Comparison of ENCODE assay signal across 8 mouse cellular contexts in genomic region chr12:17692356-17692755, GRCm38 (mm10). TPM values are rescaled to one million over a fixed set of nuclear protein-coding genes. Genes with fewer than 3 reads are reported as not detected.
DNase-seq lines count a peak whose midpoint lies in the region; ATAC-seq and TF ChIP-seq lines count a peak whose summit lies in the region.

No protein-coding gene starts in this region.

- intact Hi-C loops in heart, postnatal 14 days (cut with DNase I) = loop anchor here (5.0 kb wide), 5 partner anchors 35 to 135 kb away; no protein-coding TSS in a partner anchor

- H3K27me3 ChIP-seq in heart, embryonic 11.5 days (ENCODE audit: control insufficient read depth, insufficient read depth, low read length) = no peaks in the 10 kb centered on the region
- H3K27me3 ChIP-seq in heart, embryonic 16.5 days (ENCODE audit: control insufficient read depth, insufficient read depth, low read length) = no peaks in the 10 kb centered on the region
- H3K27me3 ChIP-seq in midbrain, embryonic 10.5 days (ENCODE audit: low read depth, poor library complexity, severe bottlenecking) = no peaks in the 10 kb centered on the region

- H3K9me3 ChIP-seq in heart, embryonic 11.5 days (replicated peaks; ENCODE audit: control insufficient read depth, low read length) = no peaks in the 10 kb centered on the region
- H3K9me3 ChIP-seq in heart, embryonic 16.5 days (replicated peaks; ENCODE audit: control insufficient read depth, low read length) = no peaks in the 10 kb centered on the region
- no peaks in the 10 kb centered on the region for H3K9me3 ChIP-seq in midbrain, embryonic 10.5 days (replicated peaks)

- ATAC-seq in heart, embryonic 11.5 days (replicated peaks; ENCODE audit: insufficient number of reproducible peaks, low FRiP score, low TSS enrichment) = no peak
- no peak for ATAC-seq in heart, embryonic 16.5 days (replicated peaks; ENCODE audit: extremely low read depth, insufficient read depth, low FRiP score)

- H3K9ac ChIP-seq in heart, embryonic 11.5 days (ENCODE audit: low read depth, low read length) = no peak overlapping the region
- peak overlapping the region; percentile 83 for H3K9ac ChIP-seq in heart, embryonic 16.5 days (ENCODE audit: low read length)

- peak overlapping the region; percentile 60 for H3K4me3 ChIP-seq in heart, embryonic 11.5 days (ENCODE audit: low read depth, low read length)
- peak overlapping the region; percentile 94 for H3K4me3 ChIP-seq in bone marrow macrophage, adult 2 months (ENCODE audit: insufficient read depth, low read length)
- H3K4me3 ChIP-seq in heart, embryonic 16.5 days (ENCODE audit: low read length) = peak overlapping the region; percentile 78
- H3K4me3 ChIP-seq in midbrain, embryonic 10.5 days = peak overlapping the region; percentile 70

- peak overlapping the region; percentile 87 for H3K4me2 ChIP-seq in heart, embryonic 11.5 days
- H3K4me2 ChIP-seq in heart, embryonic 16.5 days (ENCODE audit: low read depth, low read length) = peak overlapping the region; percentile 88

- peaks cover 4% of the 10 kb centered on the region; the same call in 1 of the 2 replicates for H3K4me1 ChIP-seq in heart, embryonic 11.5 days (ENCODE audit: control insufficient read depth, insufficient read depth, low read length)
- peaks cover 44% of the 10 kb centered on the region for H3K4me1 ChIP-seq in bone marrow macrophage, adult 2 months (ENCODE audit: control insufficient read depth, insufficient read depth, low read length)
- H3K4me1 ChIP-seq in heart, embryonic 16.5 days (ENCODE audit: control insufficient read depth, insufficient read depth, low read length) = peaks cover 11% of the 10 kb centered on the region
- H3K4me1 ChIP-seq in midbrain, embryonic 10.5 days = peaks cover 61% of the 10 kb centered on the region

- DNase-seq in heart, postnatal 14 days = no peak
- DNase-seq in midbrain, embryonic 10.5 days (ENCODE audit: low spot score) = no peak
- no peak for DNase-seq in urinary bladder, postnatal 14 days (ENCODE audit: low spot score)
- DNase-seq in layer of hippocampus, adult 9-11 months = no peak
- DNase-seq in left cerebral cortex, adult 9 months (ENCODE audit: low spot score in 2 of 2) = no peak

- no peak for TF ChIP-seq POLR2A in bone marrow macrophage, adult 2 months (IDR thresholded peaks at IDR 0.05; ENCODE audit: borderline replicate concordance, low read depth, low read length)

- H3K36me3 ChIP-seq in heart, embryonic 11.5 days (ENCODE audit: control insufficient read depth, insufficient read depth, low read length) = no peaks in the 10 kb centered on the region
- no peaks in the 10 kb centered on the region for H3K36me3 ChIP-seq in heart, embryonic 16.5 days (ENCODE audit: control insufficient read depth, insufficient read depth)
- H3K36me3 ChIP-seq in midbrain, embryonic 10.5 days = no peaks in the 10 kb centered on the region

- no peak overlapping the region for H3K27ac ChIP-seq in heart, embryonic 11.5 days (ENCODE audit: low read depth, low read length)
- H3K27ac ChIP-seq in bone marrow macrophage, adult 2 months (ENCODE audit: insufficient read depth, low read depth, low read length) = no peak overlapping the region
- no peak overlapping the region for H3K27ac ChIP-seq in heart, embryonic 16.5 days (ENCODE audit: low read length)
- peak overlapping the region; percentile 89; the same call in 1 of the 2 replicates for H3K27ac ChIP-seq in midbrain, embryonic 10.5 days (replicated peaks)

- no peak for TF ChIP-seq CTCF in bone marrow macrophage, adult 2 months (IDR thresholded peaks at IDR 0.05; ENCODE audit: low read depth, low read length)

- 47% methylated on average over 5 of the region's 5 CpGs for WGBS in heart, embryonic 11.5 days (ENCODE audit: insufficient replicate concordance)
- 63% methylated on average over 5 of the region's 5 CpGs for WGBS in heart, embryonic 16.5 days
- 31% methylated on average over 5 of the region's 5 CpGs for WGBS in midbrain, embryonic 10.5 days

RNA-seq across cellular contexts. Expression of gene Hpcal1, which starts 1.7 kb away (rescaled TPM):
- 22.1 and 22.9 TPM in 2 replicates for polyA plus RNA-seq in heart, embryonic 11.5 days (2014; fragmentation: Nextera tagmentation; extraction: Ambion mirVana)
- total RNA-seq in heart, postnatal 14 days (2021) = 10 to 100 TPM; 26.4 to 27.1 TPM
- polyA plus RNA-seq in bone marrow macrophage, adult 2 months (2012; ENCODE audit: insufficient read depth, insufficient read length, missing spikeins) = 169 and 178 TPM in 2 replicates
- 32.7 and 33.4 TPM in 2 replicates for polyA plus RNA-seq in heart, embryonic 16.5 days (2015; fragmentation: Nextera tagmentation; extraction: Ambion mirVana)
- polyA plus RNA-seq in midbrain, embryonic 10.5 days (2016; fragmentation: Nextera tagmentation; extraction: Ambion mirVana) = 41.0 and 41.9 TPM in 2 replicates
